Mouse (Mus musculus): ENCODE data around the gene Ap1ar. TPM values are rescaled to one million over a fixed set of nuclear protein-coding genes. Genes with fewer than 3 reads are reported as not detected.

Ap1ar gene
- polyA plus RNA-seq, 1 experiment from 2014 or later, result 90.2 TPM

- Histone ChIP-seq H3K4me3 (ENCODE audit: low read depth, low read length) (no peak overlapping the region), H3K9me3 (replicated peaks; ENCODE audit: control insufficient read depth, low read length, poor library complexity, severe bottlenecking) (no peaks in the 10 kb centered on the region), H3K36me3 (ENCODE audit: control insufficient read depth, insufficient read depth, low read length) (no peaks in the 10 kb centered on the region), H3K4me2 (ENCODE audit: low read length) (no peak overlapping the region), H3K9ac (ENCODE audit: low read depth, low read length) (no peak overlapping the region), H3K4me1 (ENCODE audit: control insufficient read depth, insufficient read depth, low read length) (peaks cover 14% of the 10 kb centered on the region), H3K27ac (ENCODE audit: low read length) (no peak overlapping the region), H3K27me3 (ENCODE audit: control insufficient read depth, insufficient read depth, low read depth, low read length) (no peaks in the 10 kb centered on the region)
- 95% methylated on average over 10 of the region's 10 CpGs for WGBS
- ATAC-seq, result no peak
Measured at GRCm38 (mm10) chr3:127830183-127830582, 7.1 kb downstream of the Ap1ar start.

- H3K4me1 ChIP-seq (ENCODE audit: control insufficient read depth, insufficient read depth, low read length), result peaks cover 11% of the 10 kb centered on the region
- no peaks in the 10 kb centered on the region for H3K36me3 ChIP-seq (ENCODE audit: control insufficient read depth, insufficient read depth, low read length)
- H3K27ac ChIP-seq (ENCODE audit: low read length), result no peak overlapping the region
- H3K9me3 ChIP-seq (replicated peaks; ENCODE audit: control insufficient read depth, low read length, poor library complexity, severe bottlenecking), result no peaks in the 10 kb centered on the region
- H3K27me3 ChIP-seq (ENCODE audit: control insufficient read depth, insufficient read depth, low read depth, low read length), result no peaks in the 10 kb centered on the region
- H3K4me3 ChIP-seq (ENCODE audit: low read depth, low read length), result no peak overlapping the region
- 29% methylated on average over 7 of the region's 7 CpGs for WGBS
- no peak; the same call in 1 of the 2 replicates for ATAC-seq
- no peak overlapping the region for H3K4me2 ChIP-seq (ENCODE audit: low read length)
- H3K9ac ChIP-seq (ENCODE audit: low read depth, low read length), result no peak overlapping the region
Measured at GRCm38 (mm10) chr3:127827123-127827522, 10.2 kb downstream of the Ap1ar start.

- Histone ChIP-seq H3K9me3 (replicated peaks; ENCODE audit: control insufficient read depth, low read length, poor library complexity, severe bottlenecking) (no peaks in the 10 kb centered on the region), H3K27me3 (ENCODE audit: control insufficient read depth, insufficient read depth, low read depth, low read length) (no peaks in the 10 kb centered on the region), H3K27ac (ENCODE audit: low read length) (no peak overlapping the region), H3K4me3 (ENCODE audit: low read depth, low read length) (no peak overlapping the region), H3K4me2 (ENCODE audit: low read length) (no peak overlapping the region), H3K36me3 (ENCODE audit: control insufficient read depth, insufficient read depth, low read length) (no peaks in the 10 kb centered on the region), H3K9ac (ENCODE audit: low read depth, low read length) (no peak overlapping the region), H3K4me1 (ENCODE audit: control insufficient read depth, insufficient read depth, low read length) (peaks cover 11% of the 10 kb centered on the region)
- ATAC-seq, result peak; percentile 50; the same call in 1 of the 2 replicates
- 79% methylated on average over 7 of the region's 7 CpGs for WGBS
Measured at GRCm38 (mm10) chr3:127826503-127826902, 10.8 kb downstream of the Ap1ar start.

- ATAC-seq, result no peak
- Histone ChIP-seq H3K9me3 (replicated peaks; ENCODE audit: control insufficient read depth, low read length, poor library complexity, severe bottlenecking) (no peaks in the 10 kb centered on the region), H3K27me3 (ENCODE audit: control insufficient read depth, insufficient read depth, low read depth, low read length) (no peaks in the 10 kb centered on the region), H3K4me1 (ENCODE audit: control insufficient read depth, insufficient read depth, low read length) (peaks cover 11% of the 10 kb centered on the region), H3K9ac (ENCODE audit: low read depth, low read length) (no peak overlapping the region), H3K4me3 (ENCODE audit: low read depth, low read length) (no peak overlapping the region), H3K4me2 (ENCODE audit: low read length) (no peak overlapping the region), H3K36me3 (ENCODE audit: control insufficient read depth, insufficient read depth, low read length) (peaks cover 9% of the 10 kb centered on the region; the same call in 1 of the 2 replicates), H3K27ac (ENCODE audit: low read length) (no peak overlapping the region)
- 80% methylated on average over 17 of the region's 17 CpGs for WGBS
Measured at GRCm38 (mm10) chr3:127823886-127824863, 13.1 kb downstream of the Ap1ar start.

- Histone ChIP-seq H3K27me3 (ENCODE audit: control insufficient read depth, insufficient read depth, low read depth, low read length) (no peaks in the 10 kb centered on the region), H3K27ac (ENCODE audit: low read length) (no peak overlapping the region), H3K36me3 (ENCODE audit: control insufficient read depth, insufficient read depth, low read length) (peaks cover 14% of the 10 kb centered on the region; the same call in 1 of the 2 replicates), H3K4me1 (ENCODE audit: control insufficient read depth, insufficient read depth, low read length) (no peaks in the 10 kb centered on the region), H3K9ac (ENCODE audit: low read depth, low read length) (no peak overlapping the region), H3K4me2 (ENCODE audit: low read length) (no peak overlapping the region), H3K9me3 (replicated peaks; ENCODE audit: control insufficient read depth, low read length, poor library complexity, severe bottlenecking) (no peaks in the 10 kb centered on the region), H3K4me3 (ENCODE audit: low read depth, low read length) (no peak overlapping the region)
- no peak for ATAC-seq
- WGBS, result 90% methylated on average over 5 of the region's 5 CpGs
Measured at GRCm38 (mm10) chr3:127821209-127821608, 16.1 kb downstream of the Ap1ar start.

GRCm38 (mm10) chr3:127820400-127820799 lies 16.9 kb downstream of the Ap1ar start:
- Histone ChIP-seq H3K36me3 (ENCODE audit: control insufficient read depth, insufficient read depth, low read length) (peaks cover 14% of the 10 kb centered on the region; the same call in 1 of the 2 replicates), H3K4me3 (ENCODE audit: low read depth, low read length) (no peak overlapping the region), H3K27ac (ENCODE audit: low read length) (no peak overlapping the region), H3K4me1 (ENCODE audit: control insufficient read depth, insufficient read depth, low read length) (no peaks in the 10 kb centered on the region), H3K4me2 (ENCODE audit: low read length) (no peak overlapping the region), H3K27me3 (ENCODE audit: control insufficient read depth, insufficient read depth, low read depth, low read length) (no peaks in the 10 kb centered on the region), H3K9ac (ENCODE audit: low read depth, low read length) (no peak overlapping the region), H3K9me3 (replicated peaks; ENCODE audit: control insufficient read depth, low read length, poor library complexity, severe bottlenecking) (no peaks in the 10 kb centered on the region)
- 94% methylated on average over 1 of the region's 1 CpGs for WGBS
- no peak for ATAC-seq

- no peaks in the 10 kb centered on the region for H3K9me3 ChIP-seq (replicated peaks; ENCODE audit: control insufficient read depth, low read length, poor library complexity, severe bottlenecking)
- no peak for ATAC-seq
- whole genome bisulfite sequencing, result 89% methylated on average over 11 of the region's 11 CpGs
- H3K27ac ChIP-seq (ENCODE audit: low read length), result no peak overlapping the region
- peaks cover 14% of the 10 kb centered on the region; the same call in 1 of the 2 replicates for H3K36me3 ChIP-seq (ENCODE audit: control insufficient read depth, insufficient read depth, low read length)
- H3K4me1 ChIP-seq (ENCODE audit: control insufficient read depth, insufficient read depth, low read length), result no peaks in the 10 kb centered on the region
- H3K4me2 ChIP-seq (ENCODE audit: low read length), result no peak overlapping the region
- H3K9ac ChIP-seq (ENCODE audit: low read depth, low read length), result no peak overlapping the region
- no peaks in the 10 kb centered on the region for H3K27me3 ChIP-seq (ENCODE audit: control insufficient read depth, insufficient read depth, low read depth, low read length)
- no peak overlapping the region for H3K4me3 ChIP-seq (ENCODE audit: low read depth, low read length)
Measured at GRCm38 (mm10) chr3:127818694-127819663, 18.3 kb downstream of the Ap1ar start.

GRCm38 (mm10) chr3:127817120-127817683 lies 20.1 kb downstream of the Ap1ar start:
- H3K27ac ChIP-seq (ENCODE audit: low read length), result no peak overlapping the region
- H3K36me3 ChIP-seq (ENCODE audit: control insufficient read depth, insufficient read depth, low read length), result peaks cover 14% of the 10 kb centered on the region; the same call in 1 of the 2 replicates
- no peak overlapping the region for H3K9ac ChIP-seq (ENCODE audit: low read depth, low read length)
- no peaks in the 10 kb centered on the region for H3K9me3 ChIP-seq (replicated peaks; ENCODE audit: control insufficient read depth, low read length, poor library complexity, severe bottlenecking)
- 83% methylated on average over 7 of the region's 7 CpGs for WGBS
- ATAC-seq, result no peak
- H3K4me3 ChIP-seq (ENCODE audit: low read depth, low read length), result no peak overlapping the region
- H3K4me1 ChIP-seq (ENCODE audit: control insufficient read depth, insufficient read depth, low read length), result no peaks in the 10 kb centered on the region
- H3K27me3 ChIP-seq (ENCODE audit: control insufficient read depth, insufficient read depth, low read depth, low read length), result no peaks in the 10 kb centered on the region
- no peak overlapping the region for H3K4me2 ChIP-seq (ENCODE audit: low read length)

All from midbrain, embryonic 16.5 days (tissue).